Mouse (Mus musculus): ENCODE measurements around the gene Cd300ld. TPM values are rescaled to one million over a fixed set of nuclear protein-coding genes. Genes with fewer than 3 reads are reported as not detected.

Gene Cd300ld
- polyA plus RNA-seq (2017; shearing (Covaris generic)), result 1 to 10 TPM in 1 of 2 experiments, not detected in 1; 1.1 TPM

GRCm38 (mm10) chr11:114989793-114990192 is at the start of gene Cd300ld:
Gene Cd300ld, minus strand, starts transcription at chr11:114989922.

GRCm38 (mm10) chr11:115037669-115038068 is 47.9 kb upstream of the Cd300ld start, which contains the start of gene Cd300ld5:
Gene Cd300ld5, minus strand, starts transcription at chr11:115037769.

GRCm38 (mm10) chr11:115026912-115027311 is 37.2 kb upstream of the Cd300ld start, which contains the start of gene Cd300ld4:
Gene Cd300ld4, minus strand, starts transcription at chr11:115027012.

GRCm38 (mm10) chr11:115016093-115016492 is 26.4 kb upstream of the Cd300ld start, which contains the start of gene Cd300ld2:
Gene Cd300ld2, minus strand, starts transcription at chr11:115016193.

GRCm38 (mm10) chr11:115001474-115002040 is 11.8 kb upstream of the Cd300ld start, which contains the start of gene Cd300c2:
Gene Cd300c2, minus strand, starts transcription at chr11:115001880.

GRCm38 (mm10) chr11:114968752-114969207 is 20.9 kb downstream of the Cd300ld start, which contains the start of gene Cd300c:
Gene Cd300c, minus strand, starts transcription at chr11:114969157.

GRCm38 (mm10) chr11:114934144-114934543 is 55.6 kb downstream of the Cd300ld start, which contains the start of gene Cd300lb:
Gene Cd300lb, minus strand, starts transcription at chr11:114934386.

Other genes starting within 250 kb of the Cd300ld start
- gene Kif19a, start 224.5 kb downstream of the Cd300ld start, polyA plus RNA-seq (2017; shearing (Covaris generic)), result under 1 TPM; 0.57 to 0.62 TPM
- under 1 TPM in 1 of 2 experiments, not detected in 1; 0.85 TPM for gene Btbd17, start 194.0 kb downstream of the Cd300ld start, polyA plus RNA-seq (2017; shearing (Covaris generic))
- not detected for gene Gpr142, start 191.0 kb downstream of the Cd300ld start, polyA plus RNA-seq (2017; shearing (Covaris generic))
- under 1 TPM in 1 of 2 experiments, not detected in 1; 0.23 TPM for gene Gprc5c, start 138.8 kb downstream of the Cd300ld start, polyA plus RNA-seq (2017; shearing (Covaris generic))
- gene Cd300a, start 99.9 kb downstream of the Cd300ld start, polyA plus RNA-seq (2017; shearing (Covaris generic)), result 1 to 10 TPM in 1 of 2 experiments, under 1 TPM in 1; 0.32 to 2.8 TPM
- gene Cd300lb, start 55.5 kb downstream of the Cd300ld start, polyA plus RNA-seq (2017; shearing (Covaris generic)), result under 1 TPM; 0.56 to 0.66 TPM
- gene Cd300c, start 20.8 kb downstream of the Cd300ld start, polyA plus RNA-seq (2017; shearing (Covaris generic)), result under 1 TPM in 1 of 2 experiments, not detected in 1; 0.26 TPM
- 1 to 10 TPM in 1 of 2 experiments, under 1 TPM in 1; 0.61 to 3.9 TPM for gene Cd300c2, start 12.0 kb upstream of the Cd300ld start, polyA plus RNA-seq (2017; shearing (Covaris generic))
- gene Cd300ld2, start 26.3 kb upstream of the Cd300ld start, polyA plus RNA-seq (2017; shearing (Covaris generic)), result under 1 TPM in 1 of 2 experiments, not detected in 1; 0.75 TPM
- gene Cd300ld4, start 37.1 kb upstream of the Cd300ld start, polyA plus RNA-seq (2017; shearing (Covaris generic)), result not detected
- not detected for gene Cd300ld5, start 47.8 kb upstream of the Cd300ld start, polyA plus RNA-seq (2017; shearing (Covaris generic))
- gene Cd300ld3, start 58.5 kb upstream of the Cd300ld start, polyA plus RNA-seq (2017; shearing (Covaris generic)), result not detected
- under 1 TPM in 1 of 2 experiments, not detected in 1; 0.73 TPM for gene Cd300e, start 72.3 kb upstream of the Cd300ld start, polyA plus RNA-seq (2017; shearing (Covaris generic))
- gene Rab37, start 101.5 kb upstream of the Cd300ld start, polyA plus RNA-seq (2017; shearing (Covaris generic)), result 100 to 1,000 TPM; 161 to 191 TPM
- gene Cd300lf, start 144.1 kb upstream of the Cd300ld start, polyA plus RNA-seq (2017; shearing (Covaris generic)), result 1 to 10 TPM in 1 of 2 experiments, under 1 TPM in 1; 0.60 to 4.1 TPM
- gene Slc9a3r1, start 173.4 kb upstream of the Cd300ld start, polyA plus RNA-seq (2017; shearing (Covaris generic)), result 100 to 1,000 TPM; 316 to 490 TPM
- gene Tmem104, start 197.6 kb upstream of the Cd300ld start, polyA plus RNA-seq (2017; shearing (Covaris generic)), result 10 to 100 TPM in 1 of 2 experiments, 1 to 10 TPM in 1; 9.5 to 14.9 TPM
- 10 to 100 TPM in 1 of 2 experiments, 1 to 10 TPM in 1; 7.7 to 13.8 TPM for gene Nat9, start 197.9 kb upstream of the Cd300ld start, polyA plus RNA-seq (2017; shearing (Covaris generic))